Mouse (Mus musculus) spleen, adult 18-20 months (tissue): ENCODE results near the gene Hyal3.
"Not testable (repeated sequence)": the region's sequence is repeated elsewhere in the genome, so short reads cannot be mapped to it uniquely, and the experiment has no call there.

Source experiments
- DNase-seq, 2 experiments: peaks; one replicate each; pipeline ENCODE4 v3.0.0; 2022; ENCODE audit warnings: mixed read lengths in 2 of 2

The Hyal3 gene

DNA sequence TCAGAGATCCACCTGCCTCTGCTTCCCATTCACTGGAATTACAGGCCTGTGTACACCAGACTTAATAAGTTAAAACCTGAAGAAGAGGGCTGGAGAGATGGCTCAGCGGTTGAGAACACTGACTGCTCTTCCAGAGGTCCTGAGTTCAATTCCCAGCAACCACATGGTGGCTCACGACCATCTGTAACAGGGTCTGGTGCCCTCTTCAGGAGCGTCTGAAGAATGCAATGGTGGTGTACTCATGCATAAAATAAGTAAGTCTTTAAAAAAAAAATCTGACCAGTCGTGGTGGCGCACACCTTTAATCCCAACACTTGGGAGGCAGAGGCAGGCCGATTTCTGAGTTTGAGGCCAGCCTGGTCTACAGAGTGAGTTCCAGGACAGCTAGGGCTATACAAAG lies 6.8 kb upstream of the Hyal3 start:
- DNase-seq: not testable (repeated sequence)

DNA sequence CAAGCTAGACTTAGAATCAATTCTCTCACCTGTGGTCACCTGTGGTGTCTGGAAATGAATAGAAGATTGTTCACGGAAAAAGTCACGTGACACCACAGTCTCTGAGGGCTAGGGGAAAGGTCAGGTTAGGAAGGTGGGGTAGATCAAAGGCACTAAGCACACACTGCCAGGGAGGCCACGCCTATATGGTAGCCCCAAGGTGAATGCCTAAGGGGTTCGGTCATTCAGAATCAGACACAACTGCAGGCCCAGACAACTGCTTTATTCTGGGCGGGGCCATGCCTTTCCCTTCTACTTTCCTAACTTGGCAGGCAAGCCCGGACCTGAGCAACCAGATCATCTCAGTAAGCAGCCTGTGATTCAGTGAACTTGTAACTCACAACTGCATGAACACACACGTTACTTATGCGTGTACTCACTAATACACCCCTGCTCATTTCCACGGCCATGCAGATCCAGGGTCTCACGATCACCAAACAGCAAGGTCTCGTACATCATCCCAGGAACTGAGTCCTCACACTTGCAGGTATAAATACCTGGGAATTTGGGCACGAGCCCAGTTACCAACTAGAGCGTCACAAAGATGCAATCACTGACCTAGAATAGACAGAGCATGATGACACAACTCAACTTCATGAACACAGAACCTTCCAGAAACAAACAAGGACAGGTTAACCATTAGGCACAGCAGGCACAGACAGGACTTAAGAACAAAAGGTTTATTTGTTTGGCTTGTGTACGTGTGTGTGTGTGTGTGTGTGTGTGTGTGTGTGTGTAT lies 4.8 kb upstream of the Hyal3 start:
- no peak for DNase-seq

DNA sequence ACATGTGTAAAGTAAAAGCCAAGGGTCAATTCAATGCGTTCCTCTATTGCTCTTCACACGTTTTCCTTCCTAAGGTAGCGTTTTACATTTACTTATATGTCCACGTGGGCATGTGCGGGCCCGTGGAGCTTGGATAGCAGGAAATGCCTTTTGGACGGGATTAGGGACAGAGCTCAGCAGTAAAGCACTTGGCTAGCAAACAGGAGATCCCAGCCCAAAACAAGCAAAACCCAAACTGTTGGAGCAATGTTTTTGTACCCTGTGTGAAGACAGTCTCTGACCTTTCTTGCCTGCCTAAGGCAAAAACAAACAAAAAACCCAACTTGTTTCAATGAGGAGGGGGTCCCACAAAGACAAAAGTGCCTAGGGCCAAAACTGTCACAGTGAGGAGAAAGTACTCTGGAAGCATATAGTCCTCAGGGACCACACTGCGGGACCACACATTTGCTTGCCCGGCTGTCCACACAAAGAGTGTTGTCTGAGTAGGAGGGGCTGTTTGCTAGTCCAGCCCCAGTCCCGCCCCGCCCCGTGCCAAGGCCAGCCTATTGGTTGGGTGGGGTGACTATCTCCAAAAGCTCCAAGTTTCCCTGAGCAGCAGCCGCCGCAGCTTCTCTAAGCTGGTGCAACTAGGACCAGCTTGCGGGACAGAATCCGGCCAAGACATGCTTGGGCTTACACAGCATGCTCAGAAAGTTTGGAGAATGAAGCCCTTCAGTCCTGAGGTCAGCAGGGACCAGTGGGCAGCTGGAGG lies 4.1 kb upstream of the Hyal3 start, which contains the start of gene Hyal1:
Gene Hyal1 (plus strand): TSS at position 571 of the 751 bp plus-strand sequence.
- no peak for DNase-seq

DNA sequence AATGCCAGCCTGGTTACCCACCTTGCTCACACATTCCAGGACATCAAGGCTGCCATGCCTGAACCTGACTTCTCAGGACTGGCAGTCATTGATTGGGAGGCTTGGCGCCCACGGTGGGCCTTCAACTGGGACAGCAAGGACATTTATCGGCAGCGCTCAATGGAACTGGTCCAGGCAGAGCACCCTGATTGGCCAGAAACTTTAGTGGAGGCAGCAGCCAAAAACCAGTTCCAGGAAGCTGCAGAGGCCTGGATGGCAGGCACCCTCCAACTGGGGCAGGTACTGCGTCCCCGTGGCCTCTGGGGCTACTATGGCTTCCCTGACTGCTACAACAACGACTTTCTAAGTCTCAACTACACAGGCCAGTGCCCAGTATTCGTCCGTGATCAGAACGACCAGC lies 2.7 kb upstream of the Hyal3 start:
- DNase-seq: no peak

DNA sequence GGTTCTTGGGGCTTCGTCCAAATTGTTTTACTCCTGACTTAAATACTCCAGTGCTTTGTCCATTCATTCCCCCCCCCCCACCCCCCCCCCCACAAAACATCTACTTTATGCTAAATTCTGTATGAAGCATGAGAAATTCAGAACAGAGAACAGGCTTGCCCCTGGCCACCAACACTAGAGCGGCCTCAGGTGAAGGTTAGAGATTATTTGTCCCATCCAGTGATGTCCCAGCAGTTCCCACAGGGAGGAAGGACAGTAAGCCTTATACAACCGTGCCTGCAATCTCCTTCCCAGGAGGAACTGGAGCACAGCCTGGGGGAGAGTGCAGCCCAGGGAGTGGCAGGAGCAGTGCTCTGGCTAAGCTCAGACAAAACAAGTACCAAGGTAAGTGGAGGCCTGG lies 2.0 kb upstream of the Hyal3 start, which contains the start of gene Naa80:
Gene Naa80 (plus strand): TSS at position 301 of the 400 bp plus-strand sequence.
- no peak for DNase-seq

DNA sequence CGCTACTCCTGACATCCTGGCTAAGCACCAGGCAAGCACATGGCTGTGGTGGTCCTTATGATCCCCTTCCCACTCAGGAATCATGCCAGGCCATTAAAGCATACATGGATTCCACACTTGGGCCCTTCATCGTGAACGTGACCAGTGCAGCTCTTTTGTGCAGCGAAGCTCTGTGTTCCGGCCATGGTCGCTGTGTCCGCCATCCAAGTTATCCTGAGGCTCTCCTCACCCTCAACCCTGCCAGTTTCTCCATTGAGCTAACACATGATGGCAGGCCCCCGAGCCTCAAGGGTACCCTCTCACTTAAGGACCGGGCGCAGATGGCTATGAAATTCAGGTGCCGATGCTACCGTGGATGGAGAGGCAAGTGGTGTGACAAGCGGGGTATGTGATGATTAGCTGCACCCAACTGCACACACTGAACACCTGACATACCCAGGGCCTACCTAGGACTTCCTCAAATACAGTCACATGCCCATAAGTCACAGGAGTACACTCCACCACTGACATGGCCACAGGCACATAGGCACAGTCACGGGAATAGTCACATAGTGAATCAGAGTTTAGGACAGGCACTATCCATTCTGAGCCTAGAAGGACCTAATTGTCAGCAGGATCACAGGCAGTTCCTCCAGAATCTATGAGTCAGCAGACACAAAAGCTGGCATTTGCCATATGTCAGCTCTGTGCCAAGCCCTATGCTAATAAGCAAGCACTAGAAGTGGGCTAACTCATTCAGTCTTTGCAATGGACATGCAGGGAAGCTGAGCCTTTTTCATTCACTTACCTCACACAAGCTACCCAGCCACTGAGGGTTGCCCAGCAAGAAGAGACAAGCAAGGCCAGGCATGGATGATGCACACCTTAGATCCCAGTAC lies 1.4 kb upstream of the Hyal3 start:
- no peak for DNase-seq

DNA sequence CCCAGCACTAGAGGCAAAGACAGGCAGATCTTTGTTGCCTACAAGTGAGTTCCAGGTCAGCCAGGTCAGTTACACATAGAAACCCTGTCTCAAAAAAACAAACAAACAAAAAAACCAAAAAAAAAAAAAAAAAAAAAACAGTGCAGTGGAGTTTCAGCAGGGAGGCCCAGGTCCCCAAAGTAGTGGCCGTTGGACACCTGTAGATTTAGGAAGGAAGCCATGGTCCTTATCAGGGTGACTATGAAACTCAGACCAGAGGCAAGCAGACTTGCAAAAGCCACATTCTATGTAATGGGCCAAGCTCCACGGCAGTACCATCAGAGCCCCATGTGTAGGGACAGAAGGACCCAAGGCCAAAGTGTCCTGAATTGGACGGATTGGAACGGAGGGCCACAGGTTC lies 966 bp downstream of the Hyal3 start:
- DNase-seq: no peak

DNA sequence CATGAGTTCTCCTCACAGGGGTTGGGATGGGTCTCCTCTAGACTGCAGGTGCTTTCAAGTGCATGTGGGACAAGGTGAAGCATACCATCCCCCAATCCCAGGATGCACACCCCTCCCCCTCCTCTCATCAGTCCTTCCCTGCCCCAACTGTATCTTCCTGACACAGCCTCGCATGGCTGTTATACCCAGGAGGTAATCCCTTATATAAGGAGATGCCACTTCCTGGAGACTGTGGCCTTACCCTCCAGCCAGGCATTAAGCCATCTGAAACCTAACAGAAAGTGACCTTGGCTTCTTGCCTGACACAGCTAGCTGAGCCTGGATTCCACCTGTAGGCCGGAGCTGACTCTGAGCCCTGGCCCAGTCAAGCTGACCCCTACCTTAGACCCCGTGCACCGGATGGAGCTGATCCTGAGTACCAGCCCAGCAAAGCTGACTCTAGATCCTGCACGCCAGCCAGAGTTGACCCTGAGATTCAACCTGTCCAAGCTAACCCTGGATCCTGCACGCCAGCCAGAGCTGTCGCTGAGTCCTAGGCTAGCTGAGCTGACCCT lies 2.0 kb downstream of the Hyal3 start:
- DNase-seq: no peak

DNA sequence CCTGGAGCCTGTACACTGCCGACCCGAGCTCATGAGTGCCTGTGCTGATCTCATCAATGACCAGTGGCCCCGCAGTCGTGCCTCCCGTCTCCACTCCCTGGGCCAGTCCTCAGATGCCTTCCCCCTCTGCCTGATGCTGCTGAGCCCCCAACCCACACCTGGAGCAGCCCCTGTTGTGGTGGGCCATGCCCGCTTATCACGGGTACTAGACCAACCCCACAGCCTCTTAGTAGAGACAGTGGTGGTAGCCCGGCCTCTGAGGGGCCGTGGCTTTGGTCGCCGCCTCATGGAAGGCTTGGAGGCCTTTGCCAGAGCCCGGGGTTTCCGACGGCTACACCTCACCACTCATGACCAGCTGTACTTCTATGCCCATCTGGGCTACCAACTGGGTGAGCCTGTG lies 2.6 kb downstream of the Hyal3 start:
- no peak for DNase-seq

DNA sequence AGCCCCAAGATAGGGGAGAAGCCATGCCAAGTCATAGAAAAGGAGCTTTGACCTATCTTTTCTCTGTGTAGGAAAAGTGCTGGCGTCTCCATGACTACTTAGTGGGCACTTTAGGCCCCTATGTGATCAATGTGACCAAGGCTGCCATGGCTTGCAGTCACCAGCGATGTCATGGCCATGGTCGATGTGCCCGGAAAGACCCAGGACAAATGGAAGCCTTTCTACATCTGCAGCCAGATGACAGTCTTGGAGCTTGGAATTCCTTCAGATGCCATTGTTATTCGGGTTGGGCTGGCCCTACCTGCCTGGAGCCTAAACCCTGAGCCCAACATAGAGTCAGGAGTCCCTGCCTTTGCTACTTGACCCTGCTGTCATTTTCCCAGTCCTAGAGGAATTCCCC lies 5.9 kb downstream of the Hyal3 start:
- DNase-seq: no peak

DNA sequence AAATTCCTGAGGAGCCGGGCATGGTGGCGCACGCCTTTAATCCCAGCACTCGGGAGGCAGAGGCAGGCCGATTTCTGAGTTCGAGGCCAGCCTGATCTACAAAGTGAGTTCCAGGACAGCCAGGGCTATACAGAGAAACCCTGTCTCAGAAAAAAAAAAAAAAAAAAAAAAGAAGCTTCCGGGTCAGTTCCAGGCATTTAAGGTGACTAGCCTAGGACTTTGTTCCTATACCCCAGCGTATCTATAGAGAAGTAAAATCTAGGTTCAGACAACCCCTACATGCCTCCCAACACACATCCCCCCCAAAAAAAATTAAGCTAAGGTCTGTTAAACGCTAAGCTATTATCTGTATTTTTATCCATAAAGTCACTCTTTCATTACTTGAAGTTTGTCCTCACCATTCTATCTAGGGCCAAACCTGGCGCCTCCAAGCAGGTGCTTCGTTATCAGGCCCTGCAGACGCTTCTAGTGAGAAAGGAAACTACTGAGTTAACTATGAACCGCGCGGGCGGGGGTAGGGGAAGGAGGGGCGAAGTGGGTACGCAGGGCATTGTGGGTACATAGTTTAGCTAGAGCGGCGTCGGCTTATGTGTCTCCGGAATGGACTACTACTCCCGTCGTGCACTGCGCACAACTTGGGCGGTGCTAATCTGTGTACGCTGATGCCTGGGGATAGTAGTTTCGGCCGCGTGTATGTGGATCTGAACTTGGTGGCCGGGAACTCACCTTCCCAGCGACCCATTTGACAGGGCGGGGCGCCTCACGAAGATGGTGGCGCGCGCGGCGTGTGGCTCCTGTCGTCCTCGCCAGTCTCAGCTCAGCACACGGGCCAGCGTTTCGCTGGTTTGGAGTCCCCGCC lies 6.6 kb downstream of the Hyal3 start, which contains the start of gene Ifrd2:
Gene Ifrd2 (plus strand): TSS at position 669 of the 859 bp plus-strand sequence.
- peak; percentile 96 for DNase-seq

DNA sequence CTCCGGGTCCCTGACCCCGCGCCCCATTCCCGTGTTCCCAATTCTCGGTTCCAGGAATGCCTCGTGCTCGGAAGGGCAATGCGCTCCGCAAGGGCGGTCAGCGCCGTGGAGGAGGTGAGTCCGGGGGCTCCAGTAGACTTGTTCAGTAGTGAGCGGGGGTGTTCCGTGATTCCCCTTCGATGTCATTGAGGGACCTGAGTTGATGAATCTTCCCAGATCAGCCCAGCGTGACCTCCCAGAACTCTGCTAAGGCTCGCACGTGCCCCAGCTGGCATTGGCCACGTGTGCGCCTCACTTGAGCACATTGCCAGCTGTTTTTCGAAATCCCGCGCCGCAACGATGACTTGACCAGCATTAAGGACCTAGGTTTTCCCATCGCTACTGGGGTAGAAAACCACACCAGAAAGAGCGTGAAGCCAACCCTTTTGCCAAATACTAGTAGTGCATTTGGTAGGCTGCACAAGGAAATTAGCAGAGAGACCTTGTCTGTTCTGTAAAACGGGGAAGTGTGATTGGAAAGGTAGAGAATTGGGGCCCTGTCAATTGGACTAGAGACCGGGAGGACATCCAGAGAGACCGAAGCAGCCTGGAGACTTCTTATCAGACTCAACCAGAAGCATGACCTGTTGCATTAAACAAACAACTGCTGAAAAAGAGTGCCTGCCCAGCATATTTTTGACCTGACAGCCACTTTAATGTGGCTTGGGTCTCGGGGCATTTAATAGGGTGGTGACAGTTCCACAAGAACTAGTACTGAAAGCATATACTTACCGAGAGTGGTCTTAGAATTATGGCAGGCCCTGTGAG lies 7.4 kb downstream of the Hyal3 start:
- DNase-seq: no peak

DNA sequence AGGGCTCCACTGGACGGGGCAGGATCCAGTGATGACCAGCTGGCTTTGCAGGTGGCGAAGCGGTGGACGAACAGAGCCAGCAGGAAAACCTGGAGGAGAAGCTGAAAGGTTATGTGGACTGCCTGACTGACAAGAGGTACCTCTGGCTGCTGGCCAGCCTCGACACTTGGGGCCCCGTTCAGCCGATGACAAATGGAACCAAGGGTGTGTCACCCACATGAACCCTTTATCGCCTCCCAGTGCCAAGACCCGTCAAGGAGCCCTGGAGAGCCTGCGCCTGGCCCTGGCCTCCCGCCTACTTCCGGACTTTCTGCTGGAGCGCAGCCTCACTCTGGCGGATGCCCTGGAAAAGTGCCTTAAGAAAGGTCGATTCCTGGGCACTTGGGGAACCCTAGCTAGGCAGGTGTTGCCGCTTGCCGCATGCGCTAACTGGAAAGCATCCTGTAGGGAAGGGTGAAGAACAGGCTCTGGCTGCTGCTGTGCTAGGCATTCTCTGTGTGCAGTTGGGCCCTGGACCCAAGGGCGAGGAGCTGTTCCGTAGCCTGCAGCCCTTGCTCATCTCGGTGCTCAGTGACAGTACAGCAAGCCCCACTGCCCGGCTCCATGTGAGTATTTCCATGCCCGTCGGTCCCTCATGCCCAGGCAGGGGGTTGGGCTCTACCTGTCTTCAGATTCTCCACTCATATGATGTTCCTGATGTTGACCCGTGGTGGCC lies 9.6 kb downstream of the Hyal3 start:
- DNase-seq: no peak

DNA sequence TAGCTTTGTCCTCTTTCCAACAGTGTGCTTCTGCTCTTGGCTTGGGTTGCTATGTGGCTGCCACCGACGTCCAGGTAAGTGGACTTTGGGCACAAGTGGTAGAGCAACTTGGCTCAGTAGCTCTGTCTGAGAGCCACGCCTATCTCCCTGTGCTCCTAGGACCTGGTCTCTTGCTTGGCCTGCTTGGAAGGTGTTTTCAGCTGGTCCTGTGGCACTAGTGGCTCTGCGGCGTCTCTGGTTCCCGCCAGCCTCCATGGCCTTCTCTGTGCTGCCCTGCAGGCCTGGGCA lies 10.1 kb downstream of the Hyal3 start:
- DNase-seq: no peak

DNA sequence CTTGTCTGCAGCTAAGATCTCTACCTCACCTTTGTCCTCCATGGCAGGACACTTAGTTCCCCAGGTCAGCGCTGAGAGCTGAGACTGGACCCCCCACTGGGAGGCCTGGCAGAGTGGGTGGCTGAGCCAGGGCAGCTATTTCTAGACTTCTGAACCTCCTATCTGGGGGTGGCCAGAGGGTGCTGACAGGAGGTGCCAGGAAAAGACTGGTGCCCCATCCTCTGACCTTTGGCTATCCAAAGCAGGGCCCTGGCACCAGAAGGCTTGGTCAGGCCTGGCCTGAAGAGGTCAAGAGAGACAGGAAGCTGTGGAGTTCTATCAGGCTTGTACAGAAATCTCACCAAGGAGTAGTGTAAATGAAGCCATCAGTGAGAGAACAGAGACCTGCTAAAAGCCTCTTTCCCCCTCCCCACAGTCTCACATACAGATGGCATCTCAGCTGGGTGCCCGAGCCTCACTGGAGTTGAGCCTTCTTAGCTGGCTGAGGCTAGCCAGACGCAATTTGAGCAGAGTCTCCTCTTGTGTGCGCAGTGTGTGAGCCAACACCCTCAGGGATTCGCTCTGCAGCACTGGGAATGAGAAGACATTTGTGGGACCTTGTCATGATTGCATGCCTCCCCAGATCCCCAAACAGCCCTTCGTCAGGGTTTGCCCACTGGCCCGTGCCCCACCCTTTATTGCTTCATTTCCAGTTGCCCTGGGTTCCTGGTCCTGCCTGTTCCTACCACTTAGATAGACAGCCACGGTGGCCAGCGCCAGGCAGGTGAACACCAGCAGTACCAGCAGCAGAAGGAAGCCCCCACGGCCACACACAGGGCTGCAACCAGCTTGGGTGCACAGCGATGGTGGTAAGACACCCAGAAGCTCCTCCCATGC lies 12.7 kb downstream of the Hyal3 start:
- DNase-seq: no peak

DNA sequence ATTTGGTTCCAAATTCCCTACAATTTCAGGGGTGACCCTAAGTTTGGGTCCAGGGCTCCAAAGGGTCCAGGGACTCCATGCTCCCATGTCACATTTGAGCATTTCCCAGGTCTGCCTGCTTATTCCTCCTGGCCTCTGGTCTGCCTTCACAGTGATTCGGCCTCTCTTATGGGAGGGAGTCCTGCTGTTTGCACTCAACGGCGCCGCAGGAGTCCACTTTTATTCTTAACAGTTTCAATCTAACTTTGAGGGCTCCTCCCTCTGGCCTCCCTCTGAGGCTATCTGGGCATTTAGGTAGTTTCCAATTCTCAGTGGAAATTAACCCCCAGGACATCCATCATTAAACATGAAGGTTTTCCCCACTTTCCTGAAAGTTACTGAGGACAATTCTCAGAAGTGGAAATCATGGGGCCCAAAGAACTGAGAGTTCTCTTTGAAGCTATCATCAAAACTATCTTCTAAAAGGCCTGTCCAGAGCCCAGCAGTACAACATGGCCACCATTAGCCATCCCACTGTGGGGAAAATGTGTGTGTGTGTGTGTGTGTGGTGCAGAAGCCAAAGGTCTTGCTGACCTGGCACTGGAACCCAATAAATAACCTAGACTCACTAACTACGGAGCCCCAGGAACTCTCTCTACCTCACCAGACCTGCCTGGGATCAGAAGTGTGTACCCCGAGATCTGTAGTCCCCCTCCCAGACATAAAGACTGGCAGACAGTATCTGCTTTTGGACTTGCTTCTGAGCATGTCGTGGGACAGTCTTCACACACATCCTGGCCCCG lies 13.9 kb downstream of the Hyal3 start:
- no peak for DNase-seq

DNA sequence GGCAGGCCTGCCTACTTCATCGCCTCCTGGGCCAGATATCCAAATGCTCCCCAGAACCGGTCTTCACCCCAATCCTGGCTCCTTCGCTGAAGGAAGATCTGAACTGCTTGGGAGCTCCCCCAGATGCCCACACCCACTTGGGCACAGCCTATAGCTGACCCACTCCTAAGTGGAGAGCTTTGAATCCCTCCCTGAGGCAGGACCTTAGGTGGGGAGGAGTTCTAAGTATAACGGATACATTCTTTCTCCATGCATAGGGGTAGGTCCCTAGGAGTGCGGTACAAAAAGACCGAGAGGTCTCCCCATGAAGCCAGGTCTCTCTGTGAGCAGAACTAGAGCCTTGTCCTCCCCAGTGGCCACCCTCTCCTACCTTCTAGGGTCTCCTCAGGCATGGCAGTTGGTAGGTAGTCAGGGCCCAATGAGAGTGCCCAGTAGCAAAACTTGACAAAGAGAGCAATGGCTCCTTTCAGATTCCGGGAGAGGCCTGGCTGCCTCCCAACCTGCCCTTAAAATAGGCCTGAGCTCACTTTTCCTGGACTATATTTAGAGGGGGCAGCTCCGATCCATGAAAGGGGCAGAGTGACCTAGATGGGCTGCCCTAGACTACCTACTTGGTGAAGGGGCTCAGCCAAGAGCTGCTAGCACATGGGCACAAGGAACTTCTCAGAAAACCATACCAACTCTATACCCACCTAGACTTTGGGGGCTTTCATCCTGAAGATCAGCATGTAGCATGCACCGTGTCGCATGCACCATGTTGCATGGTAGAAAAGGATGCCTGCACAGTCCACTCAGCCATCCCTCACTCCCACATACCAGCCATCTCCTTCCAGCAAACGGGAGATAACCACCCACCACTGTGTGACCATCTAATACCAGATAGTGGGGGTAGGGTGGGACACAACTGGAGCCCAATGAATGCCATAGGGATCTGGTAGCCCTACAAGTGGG lies 16.3 kb downstream of the Hyal3 start:
- no peak for DNase-seq
